Mouse (Mus musculus) megakaryocyte, embryonic 14.5 days (primary cell): ENCODE data around the gene B9d1.

Experiments
- FLI1 ChIP-seq: IDR thresholded peaks from 2 replicates; pipeline ENCODE4 v1.6.1; 2012; ENCODE audit warnings: low read length, inconsistent platforms, mixed read lengths
- GATA1 ChIP-seq: IDR thresholded peaks from 3 replicates; pipeline ENCODE4 v1.6.1; 2012; ENCODE audit warnings: mixed read lengths, low read length, inconsistent platforms, borderline replicate concordance

DNA sequence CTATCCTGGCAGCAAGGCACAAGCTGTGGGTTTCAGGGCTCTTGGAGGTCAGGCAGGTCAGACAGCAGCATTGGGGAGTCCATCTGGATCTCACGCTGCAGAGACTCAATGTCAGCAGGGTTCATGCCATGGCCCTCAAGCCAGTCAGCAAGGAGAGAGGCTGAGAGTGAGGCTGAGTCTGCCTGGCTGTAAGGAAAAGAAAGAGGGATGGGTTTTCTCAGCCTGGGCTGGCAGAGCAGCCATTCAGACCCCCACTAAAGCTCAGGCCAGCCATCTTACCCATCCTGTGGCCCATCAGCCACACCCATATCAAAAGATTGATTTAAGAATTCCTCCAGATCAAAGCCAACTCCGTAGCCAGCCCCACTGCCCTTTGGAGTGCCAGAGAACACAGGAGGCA is 15.9 kb upstream of the B9d1 start:
- TF ChIP-seq GATA1 (no peak), FLI1 (no peak)
